Mouse (Mus musculus) liver, adult 2 months (tissue): ENCODE measurements around the gene Fuca1.

Experiments used
- CTCF ChIP-seq: fragments of 200-500 bp; IDR thresholded peaks from 2 replicates; pipeline ENCODE4 v1.5.1; 2011; ENCODE audit warnings: low read depth, low read length, control low read depth
- POLR2A ChIP-seq: fragments of 200-500 bp; IDR thresholded peaks from 2 replicates; pipeline ENCODE4 v1.6.1; 2011; ENCODE audit warnings: low read length, control low read depth; ENCODE audit not compliant: insufficient read depth; ENCODE audit errors: extremely low read depth

DNA sequence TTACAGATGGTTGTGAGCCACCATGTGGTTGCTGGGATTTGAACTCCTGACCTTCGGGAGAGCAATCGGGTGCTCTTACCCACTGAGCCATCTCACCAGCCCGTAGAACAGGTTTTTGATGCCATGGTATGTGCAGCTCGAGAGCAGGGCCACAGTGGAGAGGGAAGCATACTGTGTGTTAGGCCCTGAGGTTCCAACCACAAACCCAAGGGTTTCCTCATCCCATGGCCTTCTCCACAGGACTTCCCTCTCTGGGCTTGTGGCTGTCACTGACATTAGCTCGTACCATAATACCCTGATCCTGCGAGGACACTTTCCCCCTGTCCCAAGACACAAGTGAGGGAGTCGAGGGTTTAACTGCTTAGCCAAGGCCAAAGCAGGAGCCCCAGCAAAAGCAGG, 21.5 kb upstream of the Fuca1 start:
- no peak for TF ChIP-seq CTCF
- no peak for TF ChIP-seq POLR2A
